Mouse (Mus musculus): ENCODE data around the gene Dcpp2.
"Not testable (repeated sequence)": the region's sequence is repeated elsewhere in the genome, so short reads cannot be mapped to it uniquely, and the experiment has no call there.

The Dcpp2 gene

GRCm38 (mm10) chr17:23880576-23880975 lies at the start of gene Dcpp2, which contains the start of gene Dcpp1:
Gene Dcpp2, plus strand, starts transcription at chr17:23880880.
Gene Dcpp1, plus strand, starts transcription at chr17:23880876.
- in situ Hi-C loops (cut with MboI, MseI): not testable (repeated sequence)

GRCm38 (mm10) chr17:23831201-23831600 lies 49.5 kb upstream of the Dcpp2 start:
- in situ Hi-C loops (cut with MboI, MseI): no loop called here

GRCm38 (mm10) chr17:23836006-23836575 lies 44.6 kb upstream of the Dcpp2 start, which contains the start of gene Prss33:
Gene Prss33, minus strand, starts transcription at chr17:23836056.
- in situ Hi-C loops (cut with MboI, MseI): no loop called here

GRCm38 (mm10) chr17:23841145-23841544 lies 39.5 kb upstream of the Dcpp2 start:
- in situ Hi-C loops (cut with MboI, MseI): no loop called here

GRCm38 (mm10) chr17:23843141-23843811 lies 37.4 kb upstream of the Dcpp2 start:
- in situ Hi-C loops (cut with MboI, MseI): no loop called here

- in situ Hi-C loops (cut with MboI, MseI): no loop called here
Measured at GRCm38 (mm10) chr17:23843812-23844273, 36.8 kb upstream of the Dcpp2 start, which contains the start of the genes Prss32 and Prss41. Gene Prss32, plus strand, starts transcription at chr17:23843855. Gene Prss41, minus strand, starts transcription at chr17:23844172.

GRCm38 (mm10) chr17:23850028-23850427 lies 30.7 kb upstream of the Dcpp2 start:
- in situ Hi-C loops (cut with MboI, MseI): loop anchor here (5.0 to 25.0 kb wide), 3 partner anchors 73 to 645 kb away; partner anchors contain the start of gene Sbpl

- in situ Hi-C loops (cut with MboI, MseI): loop anchor here (5.0 to 25.0 kb wide), 3 partner anchors 74 to 646 kb away; partner anchors contain the start of gene Sbpl
Measured at GRCm38 (mm10) chr17:23850853-23851749, 29.6 kb upstream of the Dcpp2 start.

GRCm38 (mm10) chr17:23853292-23853691 lies 27.4 kb upstream of the Dcpp2 start:
- in situ Hi-C loops (cut with MboI, MseI): loop anchor here (5.0 to 25.0 kb wide), 3 partner anchors 76 to 648 kb away; partner anchors contain the start of gene Sbpl

- in situ Hi-C loops (cut with MboI, MseI): loop anchor here (5.0 to 25.0 kb wide), 3 partner anchors 77 to 649 kb away; partner anchors contain the start of gene Sbpl
Measured at GRCm38 (mm10) chr17:23854229-23854765, 26.4 kb upstream of the Dcpp2 start.

- in situ Hi-C loops (cut with MboI, MseI): loop anchor here (10.0 to 25.0 kb wide), 2 partner anchors 105 to 652 kb away; partner anchors contain the start of gene Sbpl
Measured at GRCm38 (mm10) chr17:23857193-23857592, 23.5 kb upstream of the Dcpp2 start.

GRCm38 (mm10) chr17:23857913-23858312 lies 22.8 kb upstream of the Dcpp2 start:
- in situ Hi-C loops (cut with MboI, MseI): loop anchor here (10.0 to 25.0 kb wide), 2 partner anchors 104 to 653 kb away; partner anchors contain the start of gene Sbpl

- in situ Hi-C loops (cut with MboI, MseI): loop anchor here (25.0 kb wide), 1 partner anchor 99 kb away; the partner anchor contains the start of gene Sbpl
Measured at GRCm38 (mm10) chr17:23862926-23863325, 17.8 kb upstream of the Dcpp2 start.

GRCm38 (mm10) chr17:23867756-23868155 lies 12.9 kb upstream of the Dcpp2 start, which contains the start of gene Prss21:
Gene Prss21, plus strand, starts transcription at chr17:23868056.
- in situ Hi-C loops (cut with MboI, MseI): loop anchor here (25.0 kb wide), 1 partner anchor 95 kb away; the partner anchor contains the start of gene Sbpl

GRCm38 (mm10) chr17:23868513-23868912 lies 12.2 kb upstream of the Dcpp2 start:
- in situ Hi-C loops (cut with MboI, MseI): loop anchor here (25.0 kb wide), 1 partner anchor 94 kb away; the partner anchor contains the start of gene Sbpl

- in situ Hi-C loops (cut with MboI, MseI): loop anchor here (25.0 kb wide), 1 partner anchor 88 kb away; the partner anchor contains the start of gene Sbpl
Measured at GRCm38 (mm10) chr17:23873884-23874856, 6.5 kb upstream of the Dcpp2 start.

GRCm38 (mm10) chr17:23876741-23877140 lies 3.9 kb upstream of the Dcpp2 start:
- in situ Hi-C loops (cut with MboI, MseI): no loop called here

GRCm38 (mm10) chr17:23877166-23877565 lies 3.5 kb upstream of the Dcpp2 start:
- in situ Hi-C loops (cut with MboI, MseI): no loop called here

GRCm38 (mm10) chr17:23917158-23917557 lies 36.5 kb downstream of the Dcpp2 start, which contains the start of gene Dcpp3:
Gene Dcpp3, plus strand, starts transcription at chr17:23917458.
- in situ Hi-C loops (cut with MboI, MseI): not testable (repeated sequence)

Data from T-helper 2 cell (primary cell).